Mouse (Mus musculus) thymus, adult 2 months (tissue): ENCODE results near the gene Minos1.

Experiments used
- CTCF ChIP-seq: fragments of 200-500 bp; IDR thresholded peaks from 2 replicates; pipeline ENCODE4 v1.5.1; 2012; ENCODE audit warnings: mild to moderate bottlenecking, control low read depth, low read length, moderate library complexity, borderline replicate concordance; ENCODE audit not compliant: control insufficient read depth, poor library complexity, insufficient read depth; ENCODE audit errors: extremely low read depth
- POLR2A ChIP-seq: fragments of 200-500 bp; IDR thresholded peaks from 2 replicates; pipeline ENCODE4 v1.6.1; 2012; ENCODE audit warnings: mild to moderate bottlenecking, low read length, control low read depth, moderate library complexity; ENCODE audit not compliant: control insufficient read depth, poor library complexity, insufficient read depth; ENCODE audit errors: extremely low read depth

DNA sequence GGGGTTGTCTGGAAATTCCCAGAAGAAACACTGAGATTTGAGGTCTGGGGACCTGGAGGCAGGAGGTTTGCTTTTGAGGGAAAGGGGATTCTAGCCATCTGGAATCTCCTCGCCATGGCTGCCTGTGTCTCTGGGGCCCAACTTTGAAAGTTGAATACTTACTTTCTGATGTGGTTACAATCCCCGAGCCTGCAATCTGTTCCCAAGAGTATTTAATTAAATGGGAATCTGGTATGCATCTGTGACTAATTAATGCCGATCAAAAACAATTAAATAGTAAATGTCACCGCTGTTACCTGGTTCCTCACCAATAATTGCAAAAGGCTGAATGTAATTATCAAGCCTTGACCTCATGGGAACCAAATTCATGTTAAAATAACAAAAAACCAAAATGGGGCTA lies 13.7 kb upstream of the Minos1 start:
- TF ChIP-seq CTCF (no peak), POLR2A (no peak)
